Mouse (Mus musculus): ENCODE results near the gene Gadd45gip1.

Gene Gadd45gip1

GRCm38 (mm10) chr8:84856864-84857441 is 25.6 kb downstream of the Gadd45gip1 start, which contains the start of gene Farsa:
Gene Farsa (plus strand): TSS chr8:84856989.
- peak; percentile 80 to 89 for DNase-seq

GRCm38 (mm10) chr8:84871376-84872308 is 40.3 kb downstream of the Gadd45gip1 start, which contains the start of gene Syce2:
Gene Syce2 (plus strand): TSS chr8:84872111.
- peak; percentile 78 to 88 for DNase-seq

GRCm38 (mm10) chr8:84872309-84872965 is 41.1 kb downstream of the Gadd45gip1 start:
- peak in 1 of 2 experiments; percentile 21 for DNase-seq

GRCm38 (mm10) chr8:84873016-84873415 is 41.7 kb downstream of the Gadd45gip1 start:
- no peak for DNase-seq

GRCm38 (mm10) chr8:84874339-84874738 is 43.0 kb downstream of the Gadd45gip1 start:
- no peak for DNase-seq

- DNase-seq = no peak
Measured at GRCm38 (mm10) chr8:84877297-84878035, 46.1 kb downstream of the Gadd45gip1 start.

- no peak for DNase-seq
Measured at GRCm38 (mm10) chr8:84878915-84879314, 47.6 kb downstream of the Gadd45gip1 start.

GRCm38 (mm10) chr8:84884728-84885127 is 53.4 kb downstream of the Gadd45gip1 start:
- DNase-seq = no peak
